Mouse (Mus musculus): ENCODE results near the gene Dstn. TPM values are rescaled to one million over a fixed set of nuclear protein-coding genes. Genes with fewer than 3 reads are reported as not detected.

Dstn gene
- 19.9 TPM for total RNA-seq (2023)

GRCm38 (mm10) chr2:143914760-143915599 is at the start of gene Dstn:
TSS of gene Dstn (plus strand) at chr2:143915320.

Other genes with a start within 250 kb of the Dstn start
- not detected for gene Bfsp1, start 52.1 kb upstream of the Dstn start, total RNA-seq (2023)
- gene Rrbp1, start 95.9 kb downstream of the Dstn start, total RNA-seq (2023), result 78.9 TPM
- not detected for gene Banf2, start 117.7 kb downstream of the Dstn start, total RNA-seq (2023)